Mouse (Mus musculus) midbrain, embryonic 16.5 days (tissue): ENCODE results near the gene Il18bp. TPM values are rescaled to one million over a fixed set of nuclear protein-coding genes. Genes with fewer than 3 reads are reported as not detected.
A peak's percentile ranks its signal among the peaks of the same experiment; 100 is the strongest.

Source experiments
- ATAC-seq: fragments of 200-750 bp; cut with Nextera tagmentation; 2 replicates; pipeline ENCODE4 v1.8.0; 2017; ENCODE audit warnings: moderate TSS enrichment
- H3K27ac ChIP-seq: fragments of 300-500 bp; sonication (generic); 2 replicates; pipeline ENCODE4 v1.5.1; 2014; ENCODE audit warnings: mild to moderate bottlenecking, low read length, mixed read lengths
- H3K27me3 ChIP-seq: fragments of 300-500 bp; sonication (generic); 2 replicates; pipeline ENCODE4 v1.6.1; 2014; ENCODE audit warnings: low read depth, low read length, mixed read lengths; ENCODE audit not compliant: control insufficient read depth, insufficient read depth
- H3K36me3 ChIP-seq: fragments of 300-500 bp; sonication (generic); 2 replicates; pipeline ENCODE4 v1.6.1; 2014; ENCODE audit warnings: mild to moderate bottlenecking, low read length, moderate library complexity, mixed read lengths; ENCODE audit not compliant: control insufficient read depth, insufficient read depth
- H3K4me1 ChIP-seq: fragments of 300-500 bp; sonication (generic); 2 replicates; pipeline ENCODE4 v1.6.1; 2014; ENCODE audit warnings: mild to moderate bottlenecking, low read length, mixed read lengths; ENCODE audit not compliant: control insufficient read depth, insufficient read depth
- H3K4me2 ChIP-seq: fragments of 300-500 bp; sonication (generic); 2 replicates; pipeline ENCODE4 v1.6.1; 2014; ENCODE audit warnings: mild to moderate bottlenecking, low read length, mixed read lengths
- H3K4me3 ChIP-seq: fragments of 300-500 bp; sonication (generic); 2 replicates; pipeline ENCODE4 v1.5.1; 2014; ENCODE audit warnings: low read depth, mild to moderate bottlenecking, low read length, moderate library complexity, mixed read lengths
- H3K9ac ChIP-seq: fragments of 300-500 bp; sonication (generic); 2 replicates; pipeline ENCODE4 v1.6.1; 2014; ENCODE audit warnings: low read depth, low read length, mixed read lengths
- H3K9me3 ChIP-seq: fragments of 300-500 bp; sonication (generic); replicated peaks from 2 replicates; pipeline ENCODE4 v1.6.1; 2014; ENCODE audit warnings: mild to moderate bottlenecking, low read length, mixed read lengths; ENCODE audit not compliant: control insufficient read depth, poor library complexity, severe bottlenecking
- WGBS: fragments of 180-500 bp; shearing (Covaris S2); extraction: QIAGEN DNeasy Blood & Tissue Kit; methylation state at CpG from one replicate; pipeline ENCODE4 v1.1.7; 2014; 5-methylcytosine and 5-hydroxymethylcytosine counted together
- polyA plus RNA-seq: library from polyadenylated mRNA; unstranded; fragments of >200 nt; fragmentation: Nextera tagmentation; extraction: Ambion mirVana; gene quantifications from 2 replicates; pipeline ENCODE4 v1.2.1, GENCODE M21; 2015

Il18bp gene
- polyA plus RNA-seq, 1 experiment from 2014 or later, result 4.9 TPM

- H3K27ac ChIP-seq, result peak overlapping the region; percentile 100
- no peaks in the 10 kb centered on the region for H3K36me3 ChIP-seq
- WGBS, result 68% methylated on average over 2 of the region's 2 CpGs
- H3K4me1 ChIP-seq, result peaks cover 32% of the 10 kb centered on the region
- no peaks in the 10 kb centered on the region for H3K27me3 ChIP-seq
- 0 out of 2 replicates have a peak overlapping the region, but pooled peaks have one; percentile 46 for H3K9ac ChIP-seq
- no peak for ATAC-seq
- peak overlapping the region; percentile 59 for H3K4me2 ChIP-seq
- no peak overlapping the region for H3K4me3 ChIP-seq
- H3K9me3 ChIP-seq, result no peaks in the 10 kb centered on the region
These were observed 49.7 kb downstream of the Il18bp start for GRCm38 (mm10) chr7:101968751-101969150.

- ATAC-seq, result no peak
- 87% methylated on average over 1 of the region's 1 CpGs for WGBS
- H3K4me2 ChIP-seq, result no peak overlapping the region
- no peaks in the 10 kb centered on the region for H3K36me3 ChIP-seq
- no peaks in the 10 kb centered on the region for H3K27me3 ChIP-seq
- H3K27ac ChIP-seq, result no peak overlapping the region
- no peak overlapping the region for H3K9ac ChIP-seq
- H3K4me3 ChIP-seq, result no peak overlapping the region
- H3K4me1 ChIP-seq, result peaks cover 24% of the 10 kb centered on the region
- H3K9me3 ChIP-seq, result no peaks in the 10 kb centered on the region
These were observed 51.2 kb downstream of the Il18bp start for GRCm38 (mm10) chr7:101967256-101967655.

GRCm38 (mm10) chr7:101965606-101966005 lies 52.9 kb downstream of the Il18bp start:
- Histone ChIP-seq H3K36me3 (no peaks in the 10 kb centered on the region), H3K9ac (no peak overlapping the region), H3K4me3 (no peak overlapping the region), H3K27ac (no peak overlapping the region), H3K27me3 (no peaks in the 10 kb centered on the region), H3K4me1 (peaks cover 13% of the 10 kb centered on the region), H3K9me3 (no peaks in the 10 kb centered on the region), H3K4me2 (no peak overlapping the region)
- no peak for ATAC-seq
- 85% methylated on average over 2 of the region's 2 CpGs for WGBS

Other genes with a start within 250 kb of the Il18bp start
- 0.21 TPM in 1 of 2 replicates, not detected in the other for gene Phox2a, start 200.4 kb downstream of the Il18bp start, polyA plus RNA-seq
- 4.2 and 10.2 TPM in 2 replicates for gene Inppl1, start 180.5 kb downstream of the Il18bp start, polyA plus RNA-seq
- 1.0 and 1.1 TPM in 2 replicates for gene Folr2, start 161.5 kb downstream of the Il18bp start, polyA plus RNA-seq
- 71.6 and 79.9 TPM in 2 replicates for gene Anapc15, start 155.0 kb downstream of the Il18bp start, polyA plus RNA-seq
- gene Folr1, start 147.9 kb downstream of the Il18bp start, polyA plus RNA-seq, result 23.7 and 24.2 TPM in 2 replicates
- 138 and 144 TPM in 2 replicates for gene Lamtor1, start 112.8 kb downstream of the Il18bp start, polyA plus RNA-seq
- gene Tomt, start 112.3 kb downstream of the Il18bp start, polyA plus RNA-seq, result 0.21 and 0.35 TPM in 2 replicates
- gene Lrrc51, start 84.8 kb downstream of the Il18bp start, polyA plus RNA-seq, result 11.6 and 13.4 TPM in 2 replicates
- 37.8 and 47.3 TPM in 2 replicates for gene Numa1, start 84.6 kb downstream of the Il18bp start, polyA plus RNA-seq
- gene Rnf121, start 46.8 kb upstream of the Il18bp start, polyA plus RNA-seq, result 36.1 and 36.6 TPM in 2 replicates
- gene Xndc1, start 46.8 kb upstream of the Il18bp start, polyA plus RNA-seq, result 28.7 and 31.5 TPM in 2 replicates
- 1.1 and 1.3 TPM in 2 replicates for gene Xntrpc, start 47.0 kb upstream of the Il18bp start, polyA plus RNA-seq
- not detected in 2 replicates for gene Trpc2, start 64.4 kb upstream of the Il18bp start, polyA plus RNA-seq
- gene Art1, start 83.1 kb upstream of the Il18bp start, polyA plus RNA-seq, result 0.25 and 0.57 TPM in 2 replicates
- 0.17 TPM in 1 of 2 replicates, not detected in the other for gene Art5, start 90.8 kb upstream of the Il18bp start, polyA plus RNA-seq
- not detected in 2 replicates for gene Chrna10, start 98.1 kb upstream of the Il18bp start, polyA plus RNA-seq
- 19.9 and 21.2 TPM in 2 replicates for gene Nup98, start 191.5 kb upstream of the Il18bp start, polyA plus RNA-seq
- gene Pgap2, start 191.5 kb upstream of the Il18bp start, polyA plus RNA-seq, result 57.8 and 61.3 TPM in 2 replicates
- 12.8 and 14.6 TPM in 2 replicates for gene Rhog, start 237.4 kb upstream of the Il18bp start, polyA plus RNA-seq
- 10.2 and 12.5 TPM in 2 replicates for gene Stim1, start 249.1 kb upstream of the Il18bp start, polyA plus RNA-seq